Mouse (Mus musculus) forebrain, embryonic 11.5 days (tissue): ENCODE results near the gene Ryr1. TPM values are rescaled to one million over a fixed set of nuclear protein-coding genes. Genes with fewer than 3 reads are reported as not detected.

ENCODE experiments used
- ATAC-seq: fragments of 200-750 bp; cut with Nextera tagmentation; replicated peaks from 2 replicates; pipeline ENCODE4 v1.8.0; 2017; ENCODE audit warnings: moderate TSS enrichment; ENCODE audit not compliant: low FRiP score
- DNase-seq: peaks from one replicate; pipeline ENCODE4 v3.0.0-alpha.2; 2017; ENCODE audit warnings: low spot score
- H3K27ac ChIP-seq: fragments of 300-500 bp; sonication (generic); 2 replicates; pipeline ENCODE4 v1.5.1; 2014; ENCODE audit warnings: low read depth, low read length
- H3K27me3 ChIP-seq: fragments of 300-500 bp; sonication (generic); 2 replicates; pipeline ENCODE4 v1.6.1; 2014; ENCODE audit warnings: mild to moderate bottlenecking, low read length, mixed read lengths; ENCODE audit not compliant: control insufficient read depth, insufficient read depth
- H3K36me3 ChIP-seq: fragments of 300-500 bp; sonication (generic); 2 replicates; pipeline ENCODE4 v1.6.1; 2014; ENCODE audit warnings: mild to moderate bottlenecking, low read length, moderate library complexity, mixed read lengths; ENCODE audit not compliant: control insufficient read depth, insufficient read depth
- H3K4me1 ChIP-seq: fragments of 300-500 bp; sonication (generic); replicated peaks from 2 replicates; pipeline ENCODE4 v1.6.1; 2014; ENCODE audit warnings: low read length, mixed read lengths; ENCODE audit not compliant: control insufficient read depth, insufficient read depth
- H3K4me2 ChIP-seq: fragments of 300-500 bp; sonication (generic); 2 replicates; pipeline ENCODE4 v1.6.1; 2014; ENCODE audit warnings: low read depth, mild to moderate bottlenecking, low read length, moderate library complexity, mixed read lengths; ENCODE audit not compliant: severe bottlenecking
- H3K4me3 ChIP-seq: fragments of 300-500 bp; sonication (generic); 2 replicates; pipeline ENCODE4 v1.5.1; 2014; ENCODE audit warnings: low read depth, low read length
- H3K9ac ChIP-seq: fragments of 300-500 bp; sonication (generic); 2 replicates; pipeline ENCODE4 v1.6.1; 2014; ENCODE audit warnings: low read length
- H3K9me3 ChIP-seq: fragments of 300-500 bp; sonication (generic); 2 replicates; pipeline ENCODE4 v1.6.1; 2016; ENCODE audit warnings: low read length, mixed read lengths; ENCODE audit not compliant: control insufficient read depth
- WGBS: fragments of 180-500 bp; shearing (Covaris S2); extraction: QIAGEN DNeasy Blood & Tissue Kit; methylation state at CpG from one replicate; pipeline ENCODE4 v1.1.7; 2014; 5-methylcytosine and 5-hydroxymethylcytosine counted together
- polyA plus RNA-seq: library from polyadenylated mRNA; unstranded; fragments of >200 nt; fragmentation: Nextera tagmentation; extraction: Ambion mirVana; gene quantifications from 2 replicates; pipeline ENCODE4 v1.2.1, GENCODE M21; 2014

The Ryr1 gene
- polyA plus RNA-seq, 1 experiment from 2014 or later: 1.2 TPM

DNA sequence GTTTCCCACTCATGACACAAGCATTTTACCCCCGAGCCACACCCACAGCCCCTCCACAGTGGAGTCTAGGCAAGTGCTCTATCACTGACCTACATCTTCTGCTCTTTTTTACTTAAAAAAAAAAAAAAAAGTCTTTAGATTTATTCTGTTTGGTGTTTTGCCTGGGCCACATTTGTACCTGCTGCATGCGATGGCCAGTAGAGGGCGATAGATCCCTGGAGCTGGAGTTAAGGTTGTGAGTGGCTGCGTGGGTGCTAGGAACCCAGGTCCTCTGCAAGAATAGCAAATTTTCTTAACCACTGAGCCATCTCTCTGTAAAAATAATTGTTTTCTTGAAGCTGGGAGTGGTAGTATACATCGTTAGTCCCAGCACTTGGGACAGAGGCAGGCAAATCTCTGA is 133.4 kb downstream of the Ryr1 start:
- no peaks in the 10 kb centered on the region for H3K36me3 ChIP-seq
- no peaks in the 10 kb centered on the region for H3K4me1 ChIP-seq
- DNase-seq: no peak
- H3K27ac ChIP-seq: no peak overlapping the region
- no peaks in the 10 kb centered on the region; the same call in 1 of the 2 replicates for H3K9me3 ChIP-seq
- WGBS: 67% methylated on average over 5 of the region's 5 CpGs
- H3K4me3 ChIP-seq: no peak overlapping the region
- H3K27me3 ChIP-seq: no peaks in the 10 kb centered on the region
- no peak overlapping the region for H3K4me2 ChIP-seq
- H3K9ac ChIP-seq: no peak overlapping the region
- no peak for ATAC-seq

DNA sequence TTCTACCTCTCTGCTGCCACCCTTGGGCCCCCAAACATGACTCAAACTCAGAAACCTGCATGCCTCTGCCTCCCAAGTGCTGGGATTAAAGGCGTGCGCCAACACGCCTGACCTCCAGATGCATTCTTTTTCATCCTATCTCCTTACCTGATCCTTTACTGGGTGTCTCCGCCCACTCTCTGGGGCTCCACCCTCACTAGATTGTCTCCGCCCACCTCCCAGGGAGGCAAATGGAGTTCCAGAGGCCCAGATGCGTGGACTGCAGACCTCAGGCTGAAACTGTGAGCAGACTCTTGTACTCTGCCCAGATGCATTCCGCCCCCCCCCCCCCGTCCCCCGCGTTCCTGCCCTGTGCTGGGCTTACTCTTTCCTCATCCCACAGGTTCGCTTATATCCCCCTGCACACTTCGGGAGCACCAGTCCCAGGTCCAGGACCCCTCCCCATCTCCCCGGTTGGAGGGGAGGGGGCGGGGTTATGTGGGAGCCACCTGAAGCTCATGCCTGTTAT is 134.2 kb downstream of the Ryr1 start:
- ATAC-seq: no peak
- 64% methylated on average over 14 of the region's 14 CpGs for WGBS

DNA sequence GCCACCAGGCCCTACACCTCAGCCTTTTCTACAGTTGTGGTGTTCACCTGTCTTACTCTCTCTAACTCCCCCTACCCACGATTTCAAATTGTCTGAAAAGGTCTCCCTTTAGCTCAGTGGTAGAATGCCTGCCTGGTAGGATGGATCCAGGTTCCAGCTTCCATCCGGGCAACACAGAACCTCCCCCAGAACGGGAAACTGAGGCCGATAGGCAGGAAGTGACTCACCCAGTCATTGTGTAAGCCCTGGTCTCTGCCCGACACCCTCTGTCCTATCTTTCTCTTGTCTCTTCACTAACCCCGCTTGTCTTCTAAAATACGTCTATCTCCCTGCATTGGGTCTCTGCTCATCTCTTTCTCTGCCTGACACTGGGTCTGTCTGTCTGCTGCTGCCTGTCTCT is 139.8 kb downstream of the Ryr1 start:
- peaks cover 2% of the 10 kb centered on the region; the same call in 1 of the 2 replicates for H3K4me1 ChIP-seq
- no peaks in the 10 kb centered on the region for H3K9me3 ChIP-seq
- 88% methylated on average over 7 of the region's 7 CpGs for WGBS
- DNase-seq: no peak
- H3K9ac ChIP-seq: no peak overlapping the region
- no peaks in the 10 kb centered on the region for H3K36me3 ChIP-seq
- no peak overlapping the region for H3K4me2 ChIP-seq
- no peak overlapping the region for H3K27ac ChIP-seq
- H3K4me3 ChIP-seq: no peak overlapping the region
- no peaks in the 10 kb centered on the region for H3K27me3 ChIP-seq
- ATAC-seq: no peak

More for the DNA sequence above, 134.2 kb downstream of the Ryr1 start:
- Histone ChIP-seq H3K4me2 (no peak overlapping the region), H3K27me3 (no peaks in the 10 kb centered on the region), H3K27ac (no peak overlapping the region), H3K36me3 (no peaks in the 10 kb centered on the region), H3K4me3 (no peak overlapping the region), H3K9me3 (no peaks in the 10 kb centered on the region; the same call in 1 of the 2 replicates), H3K9ac (no peak overlapping the region), H3K4me1 (no peaks in the 10 kb centered on the region)
- DNase-seq: no peak

DNA sequence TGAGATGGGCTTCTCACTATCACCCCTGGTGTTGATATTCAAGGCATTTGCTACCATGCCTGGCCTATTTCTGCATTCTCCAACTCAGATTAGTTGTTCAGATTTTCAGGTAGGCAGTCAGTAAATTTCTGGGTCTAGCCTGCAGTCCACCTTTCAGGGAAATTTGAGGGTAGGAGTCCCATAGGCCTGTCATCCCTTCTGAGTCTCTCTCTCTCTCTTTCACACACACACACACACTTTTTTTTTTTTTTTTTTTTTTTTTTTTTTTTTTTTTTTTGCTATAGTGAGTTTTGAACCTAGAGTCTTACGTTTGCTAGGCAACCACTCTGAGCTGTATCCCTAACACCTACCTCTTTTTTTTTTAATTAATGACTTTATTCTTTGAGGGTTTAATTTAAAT is 140.5 kb downstream of the Ryr1 start:
- H3K4me2 ChIP-seq: no peak overlapping the region
- 78% methylated on average over 1 of the region's 1 CpGs for WGBS
- no peak overlapping the region for H3K9ac ChIP-seq
- no peak for ATAC-seq
- H3K4me3 ChIP-seq: no peak overlapping the region
- DNase-seq: no peak
- H3K36me3 ChIP-seq: no peaks in the 10 kb centered on the region
- H3K4me1 ChIP-seq: peaks cover 2% of the 10 kb centered on the region; the same call in 1 of the 2 replicates
- H3K27me3 ChIP-seq: no peaks in the 10 kb centered on the region
- H3K9me3 ChIP-seq: no peaks in the 10 kb centered on the region
- H3K27ac ChIP-seq: no peak overlapping the region

DNA sequence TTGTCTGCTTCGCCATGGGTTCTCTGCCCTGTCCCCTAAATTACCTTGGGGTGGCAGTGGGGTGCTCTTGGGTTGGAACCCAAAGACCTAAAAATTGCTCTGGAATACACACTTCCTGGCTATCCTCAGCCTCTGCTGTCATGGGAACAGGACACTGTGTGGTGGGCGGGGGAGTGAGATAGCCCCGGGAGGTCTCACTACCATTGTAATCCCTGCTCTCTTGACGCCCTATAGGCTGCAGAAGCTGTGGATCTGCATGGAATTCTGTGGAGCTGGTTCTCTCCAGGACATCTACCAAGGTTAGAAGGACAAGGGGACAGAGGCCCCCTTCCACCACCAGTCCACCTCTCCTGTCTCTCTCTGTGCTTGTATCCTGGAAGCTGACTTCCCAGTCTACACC is 141.1 kb downstream of the Ryr1 start:
- WGBS: 66% methylated on average over 4 of the region's 4 CpGs
- Histone ChIP-seq H3K4me1 (peaks cover 2% of the 10 kb centered on the region; the same call in 1 of the 2 replicates), H3K27ac (no peak overlapping the region), H3K4me3 (no peak overlapping the region), H3K9me3 (no peaks in the 10 kb centered on the region), H3K4me2 (no peak overlapping the region), H3K9ac (no peak overlapping the region), H3K27me3 (no peaks in the 10 kb centered on the region), H3K36me3 (no peaks in the 10 kb centered on the region)
- no peak for ATAC-seq
- DNase-seq: no peak

DNA sequence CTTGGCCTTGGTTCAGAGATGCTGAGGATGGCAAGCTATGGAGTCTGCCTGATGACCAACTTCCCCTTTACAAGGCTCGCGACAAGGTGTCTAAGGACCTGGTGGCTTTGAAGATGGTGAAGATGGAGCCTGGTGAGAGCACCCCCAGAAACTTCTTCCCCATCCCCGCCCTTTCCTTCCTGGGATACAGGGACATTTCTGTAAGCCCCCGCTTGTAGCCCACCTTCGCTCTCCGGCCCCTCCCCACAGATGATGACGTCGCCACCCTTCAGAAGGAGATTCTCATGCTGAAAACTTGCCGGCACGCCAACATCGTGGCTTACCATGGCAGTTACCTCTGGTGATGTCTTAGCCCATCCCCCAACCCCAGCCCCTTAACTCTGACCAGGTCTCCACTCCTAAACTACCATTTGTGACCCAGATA is 141.8 kb downstream of the Ryr1 start:
- Histone ChIP-seq H3K4me3 (no peak overlapping the region), H3K9ac (peak overlapping the region; percentile 68; the same call in 1 of the 2 replicates), H3K4me1 (peaks cover 2% of the 10 kb centered on the region; the same call in 1 of the 2 replicates), H3K27me3 (no peaks in the 10 kb centered on the region), H3K27ac (no peak overlapping the region), H3K9me3 (no peaks in the 10 kb centered on the region), H3K4me2 (no peak overlapping the region), H3K36me3 (no peaks in the 10 kb centered on the region; the same call in 1 of the 2 replicates)
- no peak for DNase-seq
- no peak for ATAC-seq
- WGBS: 73% methylated on average over 11 of the region's 11 CpGs

DNA sequence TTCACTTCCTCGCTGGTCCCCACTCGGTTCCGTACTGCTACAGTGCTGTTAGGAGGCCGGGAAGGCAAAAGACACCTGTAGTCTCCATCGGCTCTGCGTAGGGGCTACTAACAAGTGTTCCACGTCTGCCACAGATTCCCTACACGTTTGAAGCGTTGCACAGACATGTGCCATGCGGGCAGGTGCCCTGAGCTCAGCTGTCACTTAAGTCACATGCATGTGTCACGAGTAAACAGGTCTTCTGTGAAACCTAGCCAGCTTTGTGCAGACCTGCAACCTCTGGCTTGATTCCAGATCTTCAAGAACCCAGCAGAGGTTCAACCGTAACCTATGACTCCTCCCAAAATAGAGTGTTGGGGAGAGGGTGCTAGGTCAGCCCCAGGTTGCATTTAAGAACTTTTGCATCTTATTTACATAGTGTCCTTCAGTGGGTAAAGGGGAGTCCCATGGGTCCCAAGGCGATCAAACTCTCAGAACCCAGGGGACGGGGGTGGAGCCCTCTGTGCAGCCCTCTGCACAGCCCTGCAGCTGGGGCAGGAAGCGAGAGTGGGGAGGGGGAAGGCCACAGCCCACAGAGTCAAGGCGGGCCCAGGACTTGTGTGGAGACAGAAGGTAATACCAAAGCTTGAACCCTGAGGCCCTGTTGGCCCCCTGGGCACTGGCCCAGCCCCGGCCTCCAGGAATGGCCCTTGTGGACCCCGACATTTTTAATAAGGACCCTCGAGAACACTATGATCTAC is 142.5 kb downstream of the Ryr1 start:
- Histone ChIP-seq H3K4me3 (peak overlapping the region; percentile 71), H3K4me1 (peaks cover 2% of the 10 kb centered on the region; the same call in 1 of the 2 replicates), H3K4me2 (peak overlapping the region; percentile 77), H3K27me3 (no peaks in the 10 kb centered on the region), H3K27ac (peak overlapping the region; percentile 48; the same call in 1 of the 2 replicates), H3K9ac (peak overlapping the region; percentile 68), H3K9me3 (no peaks in the 10 kb centered on the region), H3K36me3 (no peaks in the 10 kb centered on the region; the same call in 1 of the 2 replicates)
- WGBS: 15% methylated on average over 19 of the region's 19 CpGs
- DNase-seq (no peak), ATAC-seq (peak; percentile 21)

DNA sequence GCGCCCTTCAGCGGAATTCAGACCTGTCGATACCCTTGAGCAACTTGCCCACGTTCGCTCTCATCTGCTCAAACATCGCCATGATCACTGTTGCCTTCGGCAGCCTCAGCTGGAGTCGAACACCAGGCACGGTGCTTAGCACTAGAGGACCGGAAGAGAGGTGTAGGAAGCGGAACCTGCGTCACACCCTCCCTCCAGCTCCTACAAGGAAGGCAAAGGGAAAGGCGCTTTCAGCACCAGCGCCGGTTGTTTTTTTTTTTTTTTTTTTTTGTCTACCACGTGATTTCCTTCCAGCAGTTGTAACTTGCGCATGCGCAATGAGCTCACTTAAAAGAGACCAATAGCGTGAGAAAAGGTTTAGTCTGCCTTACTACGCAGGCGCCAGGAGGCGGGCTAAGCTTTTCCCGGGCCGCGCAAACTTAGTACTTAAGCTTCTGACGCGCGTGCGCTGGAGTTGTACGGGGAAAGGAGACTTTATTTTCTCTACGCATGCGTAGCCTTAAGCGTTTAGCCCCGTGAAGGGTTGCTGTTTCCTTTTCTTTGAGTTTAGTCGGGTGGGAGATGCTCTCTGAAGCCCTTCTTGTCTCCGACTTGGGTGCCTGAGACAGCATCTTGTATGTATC is 143.2 kb downstream of the Ryr1 start, which contains the start of the genes Eif3k and Map4k1:
Gene Eif3k, minus strand, starts transcription at position 214 of the 623 bp plus-strand sequence.
Gene Map4k1, plus strand, starts transcription at position 400 of the 623 bp plus-strand sequence.
- Histone ChIP-seq H3K4me2 (peak within 1 kb of the TSS; percentile 77), H3K9ac (peak within 1 kb of the TSS; percentile 69), H3K4me3 (peak within 1 kb of the TSS; percentile 71), H3K36me3 (peaks cover 3% of the 10 kb centered on the region; the same call in 1 of the 2 replicates), H3K27ac (peak within 1 kb of the TSS; percentile 48; the same call in 1 of the 2 replicates), H3K4me1 (peaks cover 2% of the 10 kb centered on the region; the same call in 1 of the 2 replicates), H3K27me3 (no peaks in the 10 kb centered on the region), H3K9me3 (no peaks in the 10 kb centered on the region)
- WGBS: under 1% methylated on average over 36 of the region's 36 CpGs
- ATAC-seq: peak; percentile 96
- DNase-seq: peak; percentile 96
